Mouse (Mus musculus) thymus, adult 2 months (tissue): ENCODE measurements around the gene Map3k1.

Experiments used
- CTCF ChIP-seq: fragments of 200-500 bp; IDR thresholded peaks from 2 replicates; pipeline ENCODE4 v1.5.1; 2012; ENCODE audit warnings: mild to moderate bottlenecking, control low read depth, low read length, moderate library complexity, borderline replicate concordance; ENCODE audit not compliant: control insufficient read depth, poor library complexity, insufficient read depth; ENCODE audit errors: extremely low read depth
- POLR2A ChIP-seq: fragments of 200-500 bp; IDR thresholded peaks from 2 replicates; pipeline ENCODE4 v1.6.1; 2012; ENCODE audit warnings: mild to moderate bottlenecking, low read length, control low read depth, moderate library complexity; ENCODE audit not compliant: control insufficient read depth, poor library complexity, insufficient read depth; ENCODE audit errors: extremely low read depth

DNA sequence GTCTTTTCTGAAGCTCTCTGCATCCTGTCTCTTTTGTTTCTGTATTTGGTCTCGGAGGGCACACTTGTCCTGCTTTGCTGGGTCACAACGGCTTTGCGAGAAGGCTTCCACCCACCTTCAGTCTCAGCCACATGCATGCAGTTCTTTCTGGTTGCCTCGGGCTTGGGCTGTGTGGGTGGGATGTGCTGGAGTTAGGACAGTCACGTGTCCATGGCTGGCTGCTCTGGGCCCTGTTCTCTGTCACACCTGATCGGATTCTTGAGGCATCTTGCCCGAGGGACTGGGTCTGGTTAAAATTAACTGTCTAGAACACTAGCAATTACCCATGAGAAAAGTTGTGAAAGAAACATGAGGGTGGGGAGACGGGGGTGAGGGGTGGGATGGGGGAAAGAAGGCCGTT, 36.7 kb upstream of the Map3k1 start:
- TF ChIP-seq POLR2A (no peak), CTCF (no peak)
